Mouse (Mus musculus) adrenal gland, postnatal 10 days (tissue): Measurements from ENCODE around the gene Acsf3. TPM values are rescaled to one million over a fixed set of nuclear protein-coding genes. Genes with fewer than 3 reads are reported as not detected.
A peak's percentile ranks its signal among the peaks of the same experiment; 100 is the strongest.

Experiments used
- DNase-seq: peaks from one replicate; pipeline ENCODE4 v3.0.0; 2021; ENCODE audit warnings: mixed read lengths
- long read RNA-seq, 2 experiments: library from polyadenylated mRNA; stranded (forward); transcript quantifications; one replicate each; pipeline ENCODE4 v2.0.0; 2021
- total RNA-seq, 2 experiments: library from RNA; stranded (reverse); gene quantifications; 2 replicates each; pipeline ENCODE4 v1.2.3; 2021

The Acsf3 gene
- 10 to 100 TPM; 54.3 to 64.8 TPM for total RNA-seq
- long read RNA-seq, experiment 1, transcript Acsf3-201 (10 exons, 2,206 nt) = major isoform, 12 of 44 reads
- long read RNA-seq, experiment 1, transcript Acsf3-203 (10 exons, 2,171 nt) = minor isoform, 11 of 44 reads
- long read RNA-seq, experiment 1, partial matches to known transcripts = 16 of 44 reads
- long read RNA-seq, experiment 1, other reads (novel, unspliced or antisense) = 5 of 44 reads
- long read RNA-seq, experiment 2, transcript Acsf3-203 (10 exons, 2,171 nt) = minor isoform, 11 of 43 reads
- long read RNA-seq, experiment 2, transcript Acsf3-201 (10 exons, 2,206 nt) = major isoform, 18 of 43 reads
- long read RNA-seq, experiment 2, partial matches to known transcripts = 10 of 43 reads
- long read RNA-seq, experiment 2, other reads (novel, unspliced or antisense) = 4 of 43 reads

- DNase-seq = peak; percentile 77
Observed at GRCm38 (mm10) chr8:122775285-122776155, at the start of gene Acsf3. TSS of gene Acsf3 (plus strand) at chr8:122775486.

- no peak for DNase-seq
Observed at GRCm38 (mm10) chr8:122726789-122727188, 48.5 kb upstream of the Acsf3 start.

- DNase-seq = no peak
Observed at GRCm38 (mm10) chr8:122727412-122727811, 47.9 kb upstream of the Acsf3 start.

GRCm38 (mm10) chr8:122728630-122729029, 46.7 kb upstream of the Acsf3 start:
- no peak for DNase-seq

GRCm38 (mm10) chr8:122735110-122735509, 40.2 kb upstream of the Acsf3 start:
- DNase-seq = no peak

GRCm38 (mm10) chr8:122735542-122736473, 39.5 kb upstream of the Acsf3 start:
- no peak for DNase-seq

GRCm38 (mm10) chr8:122736623-122737022, 38.7 kb upstream of the Acsf3 start:
- DNase-seq = no peak

- peak; percentile 23 for DNase-seq
Observed at GRCm38 (mm10) chr8:122737071-122737470, 38.2 kb upstream of the Acsf3 start.

- no peak for DNase-seq
Observed at GRCm38 (mm10) chr8:122737886-122738285, 37.4 kb upstream of the Acsf3 start.

GRCm38 (mm10) chr8:122739102-122739725, 36.1 kb upstream of the Acsf3 start:
- DNase-seq = no peak

GRCm38 (mm10) chr8:122742471-122742870, 32.8 kb upstream of the Acsf3 start:
- no peak for DNase-seq

- DNase-seq = no peak
Observed at GRCm38 (mm10) chr8:122745022-122745749, 30.1 kb upstream of the Acsf3 start.

- no peak for DNase-seq
Observed at GRCm38 (mm10) chr8:122745750-122746275, 29.5 kb upstream of the Acsf3 start.

GRCm38 (mm10) chr8:122746439-122746838, 28.8 kb upstream of the Acsf3 start:
- no peak for DNase-seq

- DNase-seq = no peak
Observed at GRCm38 (mm10) chr8:122747825-122748224, 27.5 kb upstream of the Acsf3 start.

- DNase-seq = no peak
Observed at GRCm38 (mm10) chr8:122749333-122749958, 25.8 kb upstream of the Acsf3 start.

GRCm38 (mm10) chr8:122751342-122751741, 23.9 kb upstream of the Acsf3 start:
- DNase-seq = peak; percentile 27

GRCm38 (mm10) chr8:122752111-122752721, 23.1 kb upstream of the Acsf3 start:
- no peak for DNase-seq

- DNase-seq = no peak
Observed at GRCm38 (mm10) chr8:122758597-122758996, 16.7 kb upstream of the Acsf3 start.

GRCm38 (mm10) chr8:122760116-122760515, 15.2 kb upstream of the Acsf3 start:
- DNase-seq = no peak
